Mouse (Mus musculus) kidney, adult 2 months (tissue): Measurements from ENCODE around the gene Elp1.

Source experiments
- CTCF ChIP-seq: fragments of 200-500 bp; conservative IDR thresholded peaks from 2 replicates; pipeline ENCODE4 v1.5.1; 2011; ENCODE audit warnings: low read depth, mild to moderate bottlenecking, control low read depth, low read length, moderate library complexity, mixed read lengths; ENCODE audit not compliant: insufficient read depth, insufficient read length
- POLR2A ChIP-seq: fragments of 200-500 bp; IDR thresholded peaks from one replicate; pipeline ENCODE4 v1.6.1; 2011; ENCODE audit warnings: low read depth, low read length, control low read depth

DNA sequence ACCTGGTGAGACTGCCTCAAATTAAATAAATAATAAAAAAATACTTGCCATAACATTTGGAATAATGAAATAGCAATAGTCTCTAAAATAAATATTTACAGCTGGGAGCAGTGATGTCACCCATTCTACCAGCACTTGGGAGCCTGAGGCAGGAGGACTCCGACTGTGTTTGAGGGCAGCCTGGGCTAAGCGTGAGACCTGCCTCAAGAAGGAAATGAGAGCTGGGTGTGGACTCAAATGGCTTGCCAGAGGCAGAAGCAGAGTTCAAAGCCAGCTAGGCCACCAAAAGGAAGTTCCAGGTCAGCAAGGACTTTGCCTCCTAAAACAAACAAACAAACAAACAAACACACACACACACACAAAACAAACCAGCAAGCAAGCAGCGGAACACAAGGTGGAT, 45.3 kb upstream of the Elp1 start:
- TF ChIP-seq CTCF (no peak), POLR2A (no peak)
